Mouse (Mus musculus) stomach, postnatal 0 days (tissue): ENCODE results near the gene Epb41.

ENCODE experiments used
- CTCF ChIP-seq: IDR thresholded peaks from 2 replicates; pipeline ENCODE4 v1.5.1; 2016; ENCODE audit warnings: antibody characterized with exemption, low read depth, mild to moderate bottlenecking, moderate library complexity
- EP300 ChIP-seq: optimal IDR thresholded peaks from 2 replicates; pipeline ENCODE3; 2016; ENCODE audit warnings: antibody characterized with exemption

DNA sequence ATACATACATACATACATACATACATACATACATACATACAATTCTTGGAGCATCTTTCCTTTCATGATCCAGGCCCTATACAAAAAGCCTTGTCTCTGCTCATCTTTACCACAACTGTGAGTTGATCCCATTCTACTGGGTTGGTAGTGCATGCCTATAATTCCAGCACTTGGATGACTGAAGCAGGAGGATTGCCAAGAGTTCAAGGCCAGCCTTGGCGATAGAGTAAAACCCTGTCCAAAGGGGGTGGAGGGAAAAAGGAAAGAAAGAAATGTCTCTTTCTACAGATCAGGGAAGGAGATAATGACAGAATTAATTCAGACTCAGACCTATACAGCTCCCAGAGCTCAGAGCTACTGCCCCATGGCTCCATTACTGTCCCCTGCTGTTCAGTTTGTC lies 48.0 kb upstream of the Epb41 start:
- no peak for TF ChIP-seq CTCF
- TF ChIP-seq EP300 = no peak
